Mouse (Mus musculus) adrenal gland, postnatal 25 days (tissue): ENCODE results near the gene Vmn1r55. TPM values are rescaled to one million over a fixed set of nuclear protein-coding genes. Genes with fewer than 3 reads are reported as not detected.
"Not testable (repeated sequence)": the region's sequence is repeated elsewhere in the genome, so short reads cannot be mapped to it uniquely, and the experiment has no call there.

Experiments
- DNase-seq: peaks from one replicate; pipeline ENCODE4 v3.0.0; 2021; ENCODE audit warnings: mixed read lengths
- microRNA-seq, 2 experiments: library from miRNA; unstranded; fragments of <30 nt; microRNA quantifications; one replicate each; pipeline ENCODE4 v1.2.0; 2021
- total RNA-seq: library from RNA; stranded (reverse); gene quantifications from 2 replicates; pipeline ENCODE4 v1.2.3, GENCODE M21; 2021

The Vmn1r55 gene
- total RNA-seq, 1 experiment from 2014 or later = not detected

DNA sequence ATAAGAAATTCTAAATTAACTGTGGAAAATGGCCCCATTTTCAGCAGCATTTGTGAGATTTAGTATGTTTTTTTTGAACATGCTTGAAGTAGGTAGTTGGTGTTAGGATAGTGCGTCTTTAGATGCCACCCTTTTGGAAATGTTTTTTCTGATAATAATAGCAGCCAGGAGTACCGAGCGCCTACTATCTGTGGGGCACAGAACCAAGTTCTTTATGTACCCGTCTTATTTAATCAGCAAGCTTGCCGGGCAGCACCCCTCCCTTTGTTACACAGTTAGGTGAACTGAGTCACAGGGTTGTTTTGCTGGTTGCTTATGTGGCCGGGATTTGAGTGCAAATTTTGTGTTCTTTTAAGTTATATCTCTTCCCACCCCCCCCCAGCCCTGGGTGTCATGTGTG lies 68.2 kb downstream of the Vmn1r55 start:
- DNase-seq = no peak

GRCm38 (mm10) chr7:5080815-5081214 lies 68.7 kb downstream of the Vmn1r55 start:
- no peak for DNase-seq

DNA sequence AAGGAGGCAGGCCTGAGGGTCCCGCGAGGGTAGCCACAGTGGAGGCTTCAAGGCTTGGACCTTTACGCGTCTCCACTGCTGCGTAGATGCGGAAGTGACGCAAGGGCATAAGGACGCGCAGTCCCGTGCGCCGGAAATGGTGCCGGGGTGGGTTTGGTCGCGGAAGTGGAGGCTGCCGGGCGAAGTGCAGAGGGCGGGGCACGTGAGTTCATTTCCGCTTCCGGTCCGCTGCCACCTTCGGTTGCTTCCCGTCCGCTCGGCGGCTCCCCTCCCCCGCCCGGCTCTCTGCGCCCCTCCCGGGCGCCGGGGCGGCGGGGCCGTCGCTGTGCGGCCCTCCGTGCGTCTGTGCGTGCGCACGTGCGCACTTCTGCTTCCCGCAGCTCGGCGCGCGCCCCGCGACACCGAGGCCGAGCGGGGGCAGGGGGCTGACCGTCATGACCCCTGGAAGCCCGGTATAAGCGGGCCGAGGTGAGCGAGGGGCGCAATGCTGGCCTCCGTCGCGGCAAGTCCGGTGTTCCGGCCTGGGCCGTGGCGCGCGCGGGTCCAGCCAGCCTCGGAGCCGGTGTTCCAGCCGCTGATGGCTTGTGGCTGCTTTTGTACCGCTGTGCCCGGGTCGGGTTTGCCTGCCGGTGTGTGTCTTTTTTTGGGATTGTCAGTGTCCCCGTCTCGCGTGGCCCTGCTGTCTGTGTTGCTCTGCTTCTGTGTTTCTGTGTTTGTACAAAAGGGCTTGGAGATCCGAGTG lies 69.3 kb downstream of the Vmn1r55 start, which contains the start of gene Epn1:
TSS of gene Epn1 (plus strand) at position 226 of the 742 bp plus-strand sequence.
- DNase-seq = peak; percentile 96

GRCm38 (mm10) chr7:5079365-5080009 lies 70.0 kb downstream of the Vmn1r55 start:
- DNase-seq = not testable (repeated sequence)

Small RNA genes within 50 kb of the gene (microRNA-seq; reads per million reads assigned to microRNA genes)
- gene Gm26217 = 0 reads per million in 2 experiments

Other genes with a start within 250 kb of the Vmn1r55 start
- gene Gm36210, start 243.2 kb downstream of the Vmn1r55 start, total RNA-seq = not detected in 2 replicates
- gene Zfp628, start 234.5 kb downstream of the Vmn1r55 start, total RNA-seq = 16.4 and 19.0 TPM in 2 replicates
- gene Nat14, start 227.6 kb downstream of the Vmn1r55 start, total RNA-seq = 7.7 and 9.1 TPM in 2 replicates
- gene Ssc5d, start 223.9 kb downstream of the Vmn1r55 start, total RNA-seq = 2.0 and 3.2 TPM in 2 replicates
- 0.55 TPM in 1 of 2 replicates, not detected in the other for gene Sbk2, start 185.3 kb downstream of the Vmn1r55 start, total RNA-seq
- gene Sbk3, start 178.5 kb downstream of the Vmn1r55 start, total RNA-seq = 0.15 TPM in 1 of 2 replicates, not detected in the other
- 21.1 and 31.6 TPM in 2 replicates for gene Zfp579, start 153.5 kb downstream of the Vmn1r55 start, total RNA-seq
- 15.3 and 17.6 TPM in 2 replicates for gene Zfp524, start 135.3 kb downstream of the Vmn1r55 start, total RNA-seq
- gene Fiz1, start 135.0 kb downstream of the Vmn1r55 start, total RNA-seq = 18.7 and 26.4 TPM in 2 replicates
- gene Gm44973, start 134.2 kb downstream of the Vmn1r55 start, total RNA-seq = not detected in 2 replicates
- gene Zfp865, start 129.3 kb downstream of the Vmn1r55 start, total RNA-seq = 27.7 and 34.3 TPM in 2 replicates
- 1.00 and 1.1 TPM in 2 replicates for gene Ccdc106, start 129.1 kb downstream of the Vmn1r55 start, total RNA-seq
- gene 4632433K11Rik, start 115.6 kb downstream of the Vmn1r55 start, total RNA-seq = 1.1 TPM in 1 of 2 replicates, not detected in the other
- 4.7 and 5.5 TPM in 2 replicates for gene Zfp784, start 111.2 kb downstream of the Vmn1r55 start, total RNA-seq
- gene Zfp580, start 98.1 kb downstream of the Vmn1r55 start, total RNA-seq = 7.9 and 8.8 TPM in 2 replicates
- 191 and 195 TPM in 2 replicates for gene U2af2, start 87.5 kb downstream of the Vmn1r55 start, total RNA-seq
- gene Epn1, start 69.4 kb downstream of the Vmn1r55 start, total RNA-seq = 140 and 152 TPM in 2 replicates
- gene Rfpl4, start 32.7 kb downstream of the Vmn1r55 start, total RNA-seq = not detected in 2 replicates
- 1.3 and 1.7 TPM in 2 replicates for gene Rasl2-9, start 23.7 kb downstream of the Vmn1r55 start, total RNA-seq
- gene Vmn1r56, start 47.1 kb upstream of the Vmn1r55 start, total RNA-seq = not detected in 2 replicates
- not detected in 2 replicates for gene Vmn1r57, start 68.8 kb upstream of the Vmn1r55 start, total RNA-seq
- gene Gm5065, start 200.9 kb upstream of the Vmn1r55 start, total RNA-seq = not detected in 2 replicates
- not detected in 2 replicates for gene Nlrp2, start 201.4 kb upstream of the Vmn1r55 start, total RNA-seq